Mouse (Mus musculus) gastrocnemius, adult 18-20 months (tissue): Measurements from ENCODE around the gene Slc34a2. TPM values are rescaled to one million over a fixed set of nuclear protein-coding genes. Genes with fewer than 3 reads are reported as not detected.

Source experiments
- DNase-seq: peaks from one replicate; pipeline ENCODE4 v3.0.0; 2021; ENCODE audit warnings: low spot score
- total RNA-seq, 2 experiments: library from RNA; stranded (reverse); gene quantifications; 2 replicates each; pipeline ENCODE4 v1.2.3; 2021

Slc34a2 gene
- total RNA-seq, 2 experiments from 2014 or later, result not detected

GRCm38 (mm10) chr5:53110225-53110624, 72.3 kb downstream of the Slc34a2 start:
- no peak for DNase-seq

GRCm38 (mm10) chr5:53111036-53111435, 73.2 kb downstream of the Slc34a2 start:
- no peak for DNase-seq

GRCm38 (mm10) chr5:53112942-53113341, 75.1 kb downstream of the Slc34a2 start:
- DNase-seq, result no peak

- no peak for DNase-seq
Measured at GRCm38 (mm10) chr5:53114616-53115267, 76.9 kb downstream of the Slc34a2 start.

GRCm38 (mm10) chr5:53118212-53118611, 80.3 kb downstream of the Slc34a2 start:
- DNase-seq, result no peak

GRCm38 (mm10) chr5:53119689-53120088, 81.8 kb downstream of the Slc34a2 start:
- no peak for DNase-seq

Other genes with a start within 250 kb of the Slc34a2 start
- gene Anapc4, start 204.1 kb upstream of the Slc34a2 start, total RNA-seq, result 10 to 100 TPM; 32.7 to 34.4 TPM
- 10 to 100 TPM; 52.0 to 54.8 TPM for gene Sel1l3, start 175.8 kb downstream of the Slc34a2 start, total RNA-seq
- gene Smim20, start 229.0 kb downstream of the Slc34a2 start, total RNA-seq, result 10 to 100 TPM; 51.0 to 57.7 TPM